Mouse (Mus musculus) CH12.LX (cell line): Measurements from ENCODE around the gene Thsd7b. TPM values are rescaled to one million over a fixed set of nuclear protein-coding genes. Genes with fewer than 3 reads are reported as not detected.

Source experiments
- DNase-seq: peaks from one replicate; pipeline ENCODE4 v3.0.0-alpha.2; 2013; ENCODE audit errors: extremely low read depth
- H3K27ac ChIP-seq: 2 replicates; pipeline ENCODE4 v1.5.1; 2012; ENCODE audit warnings: low read depth, mild to moderate bottlenecking, control low read depth, moderate library complexity; ENCODE audit not compliant: insufficient read depth
- H3K27me3 ChIP-seq: replicated peaks from 2 replicates; pipeline ENCODE3; 2012; ENCODE audit warnings: inconsistent platforms
- H3K36me3 ChIP-seq, 2 experiments: replicated peaks in 1 of 2; 2 replicates each; pipeline versions ENCODE3 to v1.6.1; 2012; ENCODE audit warnings: inconsistent platforms in 1 of 2, low read length in 1 of 2, mild to moderate bottlenecking in 1 of 2, mixed read lengths in 1 of 2, moderate library complexity in 1 of 2; ENCODE audit not compliant: control insufficient read depth in 1 of 2, insufficient read depth in 1 of 2
- H3K4me1 ChIP-seq, 2 experiments: 2 replicates each; pipeline ENCODE4 v1.6.1; 2012; ENCODE audit warnings: inconsistent platforms in 1 of 2, moderate library complexity in 1 of 2; ENCODE audit not compliant: insufficient read depth in 2 of 2, control insufficient read depth in 1 of 2
- H3K4me2 ChIP-seq: 2 replicates; pipeline ENCODE4 v1.6.1; 2012; ENCODE audit warnings: low read depth, mild to moderate bottlenecking, control low read depth; ENCODE audit not compliant: poor library complexity, insufficient read depth, severe bottlenecking
- H3K4me3 ChIP-seq, 3 experiments: fragments of 150-350 bp in 1 of 3; sonication (generic) in 1 of 3; replicated peaks in 1 of 3; 2 replicates each; pipeline versions ENCODE3 to v1.5.1; 2011 to 2012; ENCODE audit warnings: low read depth in 2 of 3, low read length in 2 of 3, mild to moderate bottlenecking in 2 of 3, moderate library complexity in 2 of 3, control low read depth in 1 of 3, improper control_type of control experiment in 1 of 3, inconsistent platforms in 1 of 3, mixed read lengths in 1 of 3; ENCODE audit not compliant: poor library complexity in 1 of 3
- H3K79me2 ChIP-seq: replicated peaks from 2 replicates; pipeline ENCODE4 v1.6.1; 2012; ENCODE audit warnings: mild to moderate bottlenecking, moderate library complexity; ENCODE audit not compliant: control insufficient read depth, poor library complexity, insufficient read depth, severe bottlenecking; ENCODE audit errors: extremely low read depth
- H3K9ac ChIP-seq: 2 replicates; pipeline ENCODE4 v1.6.1; 2012; ENCODE audit warnings: low read depth, mild to moderate bottlenecking, control low read depth, moderate library complexity; ENCODE audit not compliant: insufficient read depth
- H3K9me3 ChIP-seq: replicated peaks from 2 replicates; pipeline ENCODE3; 2012; ENCODE audit warnings: low read length, inconsistent platforms, mixed read lengths
- BHLHE40 ChIP-seq: IDR thresholded peaks from 2 replicates; pipeline ENCODE4 v1.6.1; 2011; ENCODE audit warnings: mild to moderate bottlenecking, low read depth, low read length, improper control_type of control experiment
- CHD2 ChIP-seq: IDR thresholded peaks from 2 replicates; pipeline ENCODE4 v1.6.1; 2011; ENCODE audit warnings: low read length, improper control_type of control experiment
- E2F4 ChIP-seq: IDR thresholded peaks from 2 replicates; pipeline ENCODE4 v1.6.1; 2011; ENCODE audit warnings: low read depth, low read length, improper control_type of control experiment; ENCODE audit not compliant: insufficient replicate concordance
- EP300 ChIP-seq: IDR thresholded peaks from 2 replicates; pipeline ENCODE4 v1.6.1; 2011; ENCODE audit warnings: low read length, improper control_type of control experiment
- ETS1 ChIP-seq: conservative IDR thresholded peaks from 2 replicates; pipeline ENCODE4 v1.6.1; 2012; ENCODE audit warnings: low read depth, mild to moderate bottlenecking, inconsistent platforms, low read length, improper control_type of control experiment, moderate library complexity
- GABPA ChIP-seq: IDR thresholded peaks from 2 replicates; pipeline ENCODE4 v1.6.1; 2012; ENCODE audit warnings: low read depth, low read length, improper control_type of control experiment, inconsistent platforms; ENCODE audit not compliant: insufficient replicate concordance
- HCFC1 ChIP-seq: IDR thresholded peaks from 2 replicates; pipeline ENCODE4 v1.6.1; 2012; ENCODE audit warnings: low read depth, mild to moderate bottlenecking, inconsistent platforms, low read length, improper control_type of control experiment
- IRF4 ChIP-seq: IDR thresholded peaks from 2 replicates; pipeline ENCODE4 v1.6.1; 2014; ENCODE audit warnings: low read depth, mild to moderate bottlenecking, inconsistent platforms, low read length, improper control_type of control experiment
- JUN ChIP-seq: IDR thresholded peaks from 2 replicates; pipeline ENCODE4 v1.6.1; 2011; ENCODE audit warnings: low read depth, mild to moderate bottlenecking, low read length, improper control_type of control experiment, moderate library complexity; ENCODE audit not compliant: insufficient read depth
- JUND ChIP-seq: conservative IDR thresholded peaks from 2 replicates; pipeline ENCODE4 v1.6.1; 2011; ENCODE audit warnings: low read depth, low read length, improper control_type of control experiment
- KAT2A ChIP-seq: IDR thresholded peaks from 2 replicates; pipeline ENCODE4 v1.6.1; 2012; ENCODE audit warnings: low read length, improper control_type of control experiment, inconsistent platforms; ENCODE audit not compliant: insufficient replicate concordance
- MAFK ChIP-seq: IDR thresholded peaks from 2 replicates; pipeline ENCODE4 v1.6.1; 2011; ENCODE audit warnings: low read length, improper control_type of control experiment; ENCODE audit not compliant: insufficient replicate concordance
- MAX ChIP-seq: IDR thresholded peaks from 2 replicates; pipeline ENCODE4 v1.6.1; 2011; ENCODE audit warnings: low read length, improper control_type of control experiment
- MAZ ChIP-seq: IDR thresholded peaks from 2 replicates; pipeline ENCODE4 v1.6.1; 2012; ENCODE audit warnings: low read depth, mild to moderate bottlenecking, inconsistent platforms, low read length, improper control_type of control experiment, moderate library complexity
- MEF2A ChIP-seq: IDR thresholded peaks from 2 replicates; pipeline ENCODE4 v1.6.1; 2014; ENCODE audit warnings: low read depth, mild to moderate bottlenecking, inconsistent platforms, low read length, improper control_type of control experiment, borderline replicate concordance
- MXI1 ChIP-seq: IDR thresholded peaks from 2 replicates; pipeline ENCODE4 v1.6.1; 2011; ENCODE audit warnings: mild to moderate bottlenecking, low read depth, low read length, improper control_type of control experiment
- MYC ChIP-seq: IDR thresholded peaks from 2 replicates; pipeline ENCODE4 v1.6.1; 2011; ENCODE audit warnings: low read depth, mild to moderate bottlenecking, improper control_type of control experiment, low read length
- NRF1 ChIP-seq: IDR thresholded peaks from 2 replicates; pipeline ENCODE4 v1.6.1; 2014; ENCODE audit warnings: low read depth, mild to moderate bottlenecking, inconsistent platforms, low read length, improper control_type of control experiment, moderate library complexity
- PAX5 ChIP-seq: IDR thresholded peaks from 2 replicates; pipeline ENCODE4 v1.6.1; 2012; ENCODE audit warnings: low read length, inconsistent platforms, mixed read lengths
- POLR2AphosphoS2 ChIP-seq: IDR thresholded peaks from 2 replicates; pipeline ENCODE4 v1.6.1; 2011; ENCODE audit warnings: low read depth, low read length, improper control_type of control experiment
- RAD21 ChIP-seq: IDR thresholded peaks from 2 replicates; pipeline ENCODE4 v1.6.1; 2011; ENCODE audit warnings: low read depth, mild to moderate bottlenecking, low read length, improper control_type of control experiment, moderate library complexity
- RCOR1 ChIP-seq: conservative IDR thresholded peaks from 2 replicates; pipeline ENCODE4 v1.6.1; 2012; ENCODE audit warnings: low read depth, mild to moderate bottlenecking, inconsistent platforms, low read length, improper control_type of control experiment
- SIN3A ChIP-seq: IDR thresholded peaks from 2 replicates; pipeline ENCODE4 v1.6.1; 2012; ENCODE audit warnings: low read length, improper control_type of control experiment, inconsistent platforms
- SMC3 ChIP-seq: IDR thresholded peaks from 2 replicates; pipeline ENCODE4 v1.6.1; 2011; ENCODE audit warnings: low read depth, low read length, improper control_type of control experiment
- TBP ChIP-seq: conservative IDR thresholded peaks from 2 replicates; pipeline ENCODE4 v1.6.1; 2011; ENCODE audit warnings: low read depth, low read length, improper control_type of control experiment
- TCF12 ChIP-seq: IDR thresholded peaks from 2 replicates; pipeline ENCODE4 v1.6.1; 2014; ENCODE audit warnings: low read depth, mild to moderate bottlenecking, inconsistent platforms, low read length, improper control_type of control experiment
- USF1 ChIP-seq: IDR thresholded peaks from 2 replicates; pipeline ENCODE4 v1.6.1; 2014; ENCODE audit warnings: low read depth, mild to moderate bottlenecking, inconsistent platforms, low read length, improper control_type of control experiment
- USF2 ChIP-seq: conservative IDR thresholded peaks from 2 replicates; pipeline ENCODE4 v1.6.1; 2011; ENCODE audit warnings: low read depth, low read length, improper control_type of control experiment
- ZC3H11A ChIP-seq: IDR thresholded peaks from 2 replicates; pipeline ENCODE4 v1.6.1; 2012; ENCODE audit warnings: low read depth, mild to moderate bottlenecking, inconsistent platforms, low read length, improper control_type of control experiment
- ZKSCAN1 ChIP-seq: IDR thresholded peaks from 2 replicates; pipeline ENCODE4 v1.6.1; 2012; ENCODE audit warnings: low read depth, inconsistent platforms, low read length, improper control_type of control experiment, borderline replicate concordance
- ZMIZ1 ChIP-seq: IDR thresholded peaks from 2 replicates; pipeline ENCODE4 v1.6.1; 2012; ENCODE audit warnings: low read depth, mild to moderate bottlenecking, inconsistent platforms, low read length, improper control_type of control experiment
- ZNF384 ChIP-seq: IDR thresholded peaks from 2 replicates; pipeline ENCODE4 v1.6.1; 2012; ENCODE audit warnings: low read depth, low read length, improper control_type of control experiment, inconsistent platforms
- dilution Hi-C: fragments of 300-500 bp; cut with MboI; formaldehyde crosslinking; loops from 2 replicates; pipeline ENCODE4 v1.14.3; 2020; ENCODE audit warnings: low sequenced_read_pairs; ENCODE audit not compliant: extremely low pct_unique_long_range_greater_than_20kb, extremely low pct_ligation_motif_present
- in situ Hi-C: fragments of 300-500 bp; cut with MboI; formaldehyde crosslinking; loops from 3 replicates; pipeline ENCODE4 v1.14.3; 2019; ENCODE audit warnings: low sequenced_read_pairs, low pct_ligation_motif_present, low pct_unique_long_range_greater_than_20kb, mixed read lengths
- polyA plus RNA-seq: library from polyadenylated mRNA; unstranded; fragments of >175 nt; gene quantifications from 2 replicates; pipeline ENCODE4 v1.2.1, GENCODE M21; 2012; ENCODE audit warnings: low read depth; ENCODE audit not compliant: insufficient read length
- total RNA-seq, 2 experiments: library from RNA; depleted of rRNA; stranded (reverse); fragments of 300-350 nt in 1 of 2; fragments of >200 nt in 1 of 2; gene quantifications; 2 replicates each; pipeline ENCODE4 v1.2.3; 2012 to 2014

Thsd7b gene
- total and polyA plus RNA-seq, 3 experiments: not detected

DNA sequence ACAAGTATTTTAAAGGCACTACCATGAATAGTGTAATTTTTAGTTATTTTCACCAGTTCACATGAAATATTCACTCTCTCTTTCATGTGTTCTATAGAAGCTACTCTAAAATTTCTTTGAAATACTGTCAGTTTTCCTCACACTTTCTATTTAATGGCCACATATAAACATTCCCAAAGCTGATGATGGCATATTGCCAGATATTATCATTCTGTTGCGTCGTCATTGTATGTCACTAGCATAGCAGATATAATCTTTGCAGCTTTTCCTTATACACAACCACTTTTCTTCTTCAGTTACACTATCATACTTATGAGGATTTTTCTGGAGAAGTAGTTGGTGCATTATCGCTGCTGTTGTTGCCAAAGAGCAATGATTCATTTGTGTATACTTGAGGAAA lies 297.4 kb downstream of the Thsd7b start:
- Histone ChIP-seq H3K4me2 (no peak overlapping the region), H3K9me3 (no peaks in the 10 kb centered on the region), H3K9ac (no peak overlapping the region), H3K27ac (no peak overlapping the region), H3K36me3 (no peaks in the 10 kb centered on the region), H3K79me2 (no peaks in the 10 kb centered on the region), H3K4me1 (no peaks in the 10 kb centered on the region), H3K4me3 (no peak overlapping the region)
- dilution Hi-C loops (no loop called here), in situ Hi-C loops (no loop called here)
- DNase-seq: no peak
- TF ChIP-seq USF2 (no peak), ETS1 (no peak), ZMIZ1 (no peak), MAX (no peak), PAX5 (no peak), GABPA (no peak), MEF2A (no peak), MAZ (no peak), MAFK (no peak), TBP (no peak), BHLHE40 (no peak), TCF12 (no peak), ZC3H11A (no peak), HCFC1 (no peak), SMC3 (no peak), POLR2AphosphoS2 (no peak), ZNF384 (no peak), KAT2A (no peak)
- TF ChIP-seq, all 38 proteins: peak for 0
- no peaks in the 10 kb centered on the region for H3K27me3 ChIP-seq

DNA sequence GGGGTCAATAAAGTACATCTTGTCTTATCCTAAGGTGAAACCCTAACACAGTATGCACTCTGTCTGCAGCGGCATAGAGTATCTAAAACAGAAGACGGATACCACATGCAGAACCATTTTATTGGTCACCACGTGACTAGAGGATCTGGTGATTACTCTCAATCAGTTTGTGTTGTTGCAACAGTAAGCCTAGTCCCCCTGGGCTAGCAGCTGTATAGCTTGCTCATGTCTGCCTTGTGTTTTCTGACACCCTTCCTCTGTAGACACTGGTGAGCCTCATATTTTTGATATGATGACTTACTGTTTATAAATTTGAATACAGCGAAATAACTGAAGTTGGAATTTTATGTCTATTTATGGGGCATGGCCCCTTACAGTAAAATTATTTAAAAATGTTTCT lies 306.9 kb downstream of the Thsd7b start:
- TF ChIP-seq CHD2: no peak
- no peak for TF ChIP-seq ZMIZ1
- no peak for TF ChIP-seq IRF4
- no peak for TF ChIP-seq ZKSCAN1
- TF ChIP-seq RCOR1: no peak
- no peak for TF ChIP-seq E2F4
- TF ChIP-seq USF2: no peak
- no peak for TF ChIP-seq USF1
- TF ChIP-seq NRF1: no peak
- TF ChIP-seq JUND: no peak
- TF ChIP-seq SIN3A: no peak
- TF ChIP-seq MXI1: no peak
- no peak for TF ChIP-seq MAZ
- no peak for TF ChIP-seq RAD21
- no peak for TF ChIP-seq ZNF384
- no peak for TF ChIP-seq KAT2A
- no peak for TF ChIP-seq JUN
- no peak for TF ChIP-seq MYC
- no peak for TF ChIP-seq POLR2AphosphoS2
- TF ChIP-seq EP300: no peak
- in situ Hi-C loops (no loop called here), dilution Hi-C loops (no loop called here)
- no peaks in the 10 kb centered on the region for H3K9me3 ChIP-seq
- H3K4me1 ChIP-seq: no peaks in the 10 kb centered on the region
- H3K4me3 ChIP-seq: no peak overlapping the region
- H3K36me3 ChIP-seq: no peaks in the 10 kb centered on the region
- no peak overlapping the region for H3K27ac ChIP-seq
- no peak overlapping the region for H3K9ac ChIP-seq
- no peaks in the 10 kb centered on the region for H3K79me2 ChIP-seq
- no peak for DNase-seq
- H3K27me3 ChIP-seq: no peaks in the 10 kb centered on the region
- H3K4me2 ChIP-seq: no peak overlapping the region
